Mouse (Mus musculus) left cerebral cortex, postnatal 25 days (tissue): ENCODE results near the gene Mgst1. TPM values are rescaled to one million over a fixed set of nuclear protein-coding genes. Genes with fewer than 3 reads are reported as not detected.

Source experiments
- total RNA-seq, 2 experiments: library from RNA; stranded (reverse); gene quantifications; 2 replicates each; pipeline ENCODE4 v1.2.3; 2021

The Mgst1 gene
- total RNA-seq, 2 experiments from 2014 or later, result 8.1 to 11.7 TPM

Other genes starting within 250 kb of the Mgst1 start
- gene Slc15a5, start 60.4 kb upstream of the Mgst1 start, total RNA-seq, result under 1 TPM in 1 of 2 experiments, not detected in 1; 0.99 TPM